In the genomic region with DNA sequence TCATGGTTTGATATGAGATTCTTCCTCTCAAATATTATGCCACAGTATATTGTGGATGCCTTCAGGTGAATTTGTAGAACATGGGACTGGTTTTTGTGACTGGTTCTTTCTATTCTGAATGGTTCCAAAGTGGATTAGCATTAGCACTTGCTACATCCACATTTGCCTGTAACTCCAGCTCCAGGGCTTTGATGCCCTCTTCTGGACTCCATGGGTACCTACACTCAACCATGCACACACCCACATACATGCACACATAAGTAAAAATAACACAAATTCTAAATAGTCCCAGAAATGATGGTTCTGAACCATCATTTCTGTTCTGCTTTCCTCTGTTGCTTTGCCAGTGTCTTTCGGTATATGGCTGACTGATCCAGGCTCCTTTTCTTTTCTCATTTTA, we compare ENCODE assay signal across 22 mouse cellular contexts. TPM values are rescaled to one million over a fixed set of nuclear protein-coding genes. Genes with fewer than 3 reads are reported as not detected.
DNase-seq lines count a peak whose midpoint lies in the region; ATAC-seq and TF ChIP-seq lines count a peak whose summit lies in the region.
"Had no signal": no experiment of that assay in that cellular context is flagged by ENCODE, and none has a peak within 500 bp of the region (broad histone marks: within the 10 kb centered on the region; RNA-seq: fewer than 3 reads in every experiment).

No protein-coding gene starts in this region.

- no peak for ATAC-seq in liver, postnatal 0 days
- no peak for ATAC-seq in liver, embryonic 12.5 days
- 0 out of 2 replicates have a peak, but pooled peaks have one; percentile 41 for ATAC-seq in megakaryocyte-erythroid progenitor cell, adult 5-6 weeks (replicated peaks; ENCODE audit: low FRiP score, low TSS enrichment, poor library complexity, severe bottlenecking)
- ATAC-seq: forebrain, embryonic 16.5 days had no signal

- peak; percentile 7; the same call in 1 of the 2 replicates for TF ChIP-seq CTCF in gastrocnemius, adult 2 months (IDR thresholded peaks at IDR 0.05)
- 0 out of 2 replicates have a peak, but pooled peaks have one; percentile 28 for TF ChIP-seq CTCF in liver, postnatal 0 days (IDR thresholded peaks at IDR 0.05; ENCODE audit: low read depth)

- 95% methylated on average over 1 of the region's 1 CpGs for WGBS in liver, postnatal 0 days (ENCODE audit: insufficient replicate concordance)
- WGBS in liver, embryonic 12.5 days (ENCODE audit: insufficient replicate concordance) = 89% methylated on average over 1 of the region's 1 CpGs

- H3K9ac ChIP-seq in liver, postnatal 0 days (replicated peaks) = no peak overlapping the region
- no peak overlapping the region for H3K9ac ChIP-seq in liver, embryonic 12.5 days
- H3K9ac ChIP-seq: embryonic facial prominence, embryonic 15.5 days; heart, embryonic 13.5 days; limb, embryonic 13.5 days; liver, embryonic 13.5 days; midbrain, embryonic 12.5 days had no signal

- H3K27ac ChIP-seq in gastrocnemius, adult 2 months = no peak overlapping the region
- H3K27ac ChIP-seq in liver, postnatal 0 days (ENCODE audit: low read depth) = no peak overlapping the region
- H3K27ac ChIP-seq in liver, embryonic 12.5 days = no peak overlapping the region
- H3K27ac ChIP-seq: embryonic facial prominence, embryonic 15.5 days; heart, adult 2 months; heart, embryonic 13.5 days; limb, embryonic 13.5 days; liver, embryonic 13.5 days; midbrain, embryonic 12.5 days had no signal

- peaks cover 32% of the 10 kb centered on the region for H3K36me3 ChIP-seq in liver, postnatal 0 days (replicated peaks; ENCODE audit: insufficient read depth, low read length)
- H3K36me3 ChIP-seq in liver, embryonic 12.5 days = peaks cover 60% of the 10 kb centered on the region

- no peaks in the 10 kb centered on the region for H3K27me3 ChIP-seq in liver, postnatal 0 days (ENCODE audit: insufficient read depth, low read length)
- no peaks in the 10 kb centered on the region for H3K27me3 ChIP-seq in liver, embryonic 12.5 days (replicated peaks)
- H3K27me3 ChIP-seq: embryonic facial prominence, embryonic 15.5 days; heart, embryonic 13.5 days; limb, embryonic 13.5 days; liver, embryonic 13.5 days; midbrain, embryonic 12.5 days had no signal

- H3K4me3 ChIP-seq in gastrocnemius, adult 2 months = no peak overlapping the region
- H3K4me3 ChIP-seq in liver, postnatal 0 days (ENCODE audit: low read depth, low read length) = no peak overlapping the region
- no peak overlapping the region for H3K4me3 ChIP-seq in liver, embryonic 12.5 days
- H3K4me3 ChIP-seq: embryonic facial prominence, embryonic 15.5 days; heart, adult 2 months; heart, embryonic 13.5 days; limb, embryonic 13.5 days; liver, embryonic 13.5 days; midbrain, embryonic 12.5 days had no signal

- intact Hi-C loops in gastrocnemius, adult 2 months (cut with DNase I) = no loop called here

- no peak for DNase-seq in gastrocnemius, adult 2 months
- no peak for DNase-seq in gastrocnemius, adult 18-20 months (ENCODE audit: low spot score)
- DNase-seq in liver, postnatal 0 days = no peak
- DNase-seq in ES-CJ7 (ENCODE audit: low read depth, low spot score) = peak; percentile 34
- no peak for DNase-seq in cerebellum, adult 9-10 months
- DNase-seq: adrenal gland, adult 2 months; cerebellum, adult 18-20 months; gastrocnemius, postnatal 36 days; heart, adult 2 months; heart, postnatal 14 days; kidney, adult 8-10 months; kidney, postnatal 10 days; layer of hippocampus, postnatal 36 days; liver, embryonic 13.5 days; right cerebral cortex, postnatal 14 days had no signal

- H3K4me2 ChIP-seq in liver, postnatal 0 days (ENCODE audit: low read depth, low read length) = no peak overlapping the region
- H3K4me2 ChIP-seq in liver, embryonic 12.5 days = no peak overlapping the region
- H3K4me2 ChIP-seq: embryonic facial prominence, embryonic 15.5 days; heart, embryonic 13.5 days; limb, embryonic 13.5 days; liver, embryonic 13.5 days; midbrain, embryonic 12.5 days had no signal

- no peaks in the 10 kb centered on the region for H3K9me3 ChIP-seq in liver, postnatal 0 days (ENCODE audit: low read length)
- no peaks in the 10 kb centered on the region for H3K9me3 ChIP-seq in liver, embryonic 12.5 days (replicated peaks)
- H3K9me3 ChIP-seq: heart, embryonic 13.5 days; limb, embryonic 13.5 days; liver, embryonic 13.5 days; midbrain, embryonic 12.5 days had no signal

- TF ChIP-seq EP300 in liver, postnatal 0 days (IDR thresholded peaks at IDR 0.05; ENCODE audit: low read depth) = no peak

- H3K4me1 ChIP-seq in liver, postnatal 0 days (ENCODE audit: insufficient read depth) = no peaks in the 10 kb centered on the region
- H3K4me1 ChIP-seq in liver, embryonic 12.5 days = no peaks in the 10 kb centered on the region
- H3K4me1 ChIP-seq: embryonic facial prominence, embryonic 15.5 days; limb, embryonic 13.5 days; liver, embryonic 13.5 days; midbrain, embryonic 12.5 days had no signal

RNA-seq across cellular contexts. Expression of gene Cab39, which starts 26.5 kb away (rescaled TPM):
- 100 to 1,000 TPM; 191 to 193 TPM for total RNA-seq in gastrocnemius, adult 2 months (2021)
- total RNA-seq in gastrocnemius, adult 18-20 months (2021) = 100 to 1,000 TPM; 169 to 186 TPM
- 13.9 and 14.8 TPM in 2 replicates for polyA plus RNA-seq in liver, postnatal 0 days (2015; fragmentation: Nextera tagmentation; extraction: Ambion mirVana)
- 25.3 and 25.9 TPM in 2 replicates for polyA plus RNA-seq in liver, embryonic 12.5 days (2016; fragmentation: Nextera tagmentation; extraction: Ambion mirVana)
- 53.9 and 68.0 TPM in 2 replicates for total RNA-seq in megakaryocyte-erythroid progenitor cell, adult 5-6 weeks (2014; fragmentation: Nextera tagmentation)
- 113 and 117 TPM in 2 replicates for total RNA-seq in megakaryocyte-erythroid progenitor cell, adult 5-6 weeks (2017)

RNA-seq across cellular contexts. Expression of gene A630001G21Rik, which starts 41.3 kb away (rescaled TPM):
- total RNA-seq in gastrocnemius, adult 2 months (2021) = under 1 TPM in 1 of 2 experiments, not detected in 1; 0.15 TPM
- total RNA-seq in gastrocnemius, adult 18-20 months (2021) = under 1 TPM in 1 of 2 experiments, not detected in 1; 0.55 TPM
- 3.6 and 3.8 TPM in 2 replicates for polyA plus RNA-seq in liver, postnatal 0 days (2015; fragmentation: Nextera tagmentation; extraction: Ambion mirVana)
- 2.5 and 3.2 TPM in 2 replicates for polyA plus RNA-seq in liver, embryonic 12.5 days (2016; fragmentation: Nextera tagmentation; extraction: Ambion mirVana)
- 35.7 and 49.8 TPM in 2 replicates for total RNA-seq in megakaryocyte-erythroid progenitor cell, adult 5-6 weeks (2014; fragmentation: Nextera tagmentation)
- total RNA-seq in megakaryocyte-erythroid progenitor cell, adult 5-6 weeks (2017) = 15.5 and 23.5 TPM in 2 replicates

Comparison
In these comparisons a context has a peak if more than half of its experiments do, and no peak if none do; other contexts are left out.
1. RNA of gene A630001G21Rik, which starts 41.3 kb away (total RNA-seq): 15.5 to 49.8 TPM in megakaryocyte-erythroid progenitor cell, adult 5-6 weeks; 0.55 TPM in gastrocnemius, adult 18-20 months and 0.15 TPM in gastrocnemius, adult 2 months; every median in the first group is over 10 times any median in the second.